Mouse (Mus musculus): Measurements from ENCODE around the gene 4930469K13Rik. TPM values are rescaled to one million over a fixed set of nuclear protein-coding genes. Genes with fewer than 3 reads are reported as not detected.

The 4930469K13Rik gene
- polyA plus RNA-seq, 1 experiment from 2014 or later: not detected

- peaks cover 19% of the 10 kb centered on the region for H3K4me1 ChIP-seq (replicated peaks)
- no peak overlapping the region for H3K4me3 ChIP-seq (replicated peaks)
- peak; percentile 63; the same call in 1 of the 2 replicates for ATAC-seq
- H3K36me3 ChIP-seq: no peaks in the 10 kb centered on the region
- WGBS: 42% methylated on average over 10 of the region's 10 CpGs
- no peaks in the 10 kb centered on the region for H3K9me3 ChIP-seq
- no peak overlapping the region for H3K4me2 ChIP-seq (replicated peaks)
- no peaks in the 10 kb centered on the region for H3K27me3 ChIP-seq
- H3K9ac ChIP-seq (replicated peaks): peak overlapping the region; percentile 36; the same call in 1 of the 2 replicates
- H3K27ac ChIP-seq: peak overlapping the region; percentile 56
These were observed 100.1 kb downstream of the 4930469K13Rik start for GRCm38 (mm10) chr11:33998244-33998643.

- H3K4me1 ChIP-seq (replicated peaks): peaks cover 23% of the 10 kb centered on the region
- no peaks in the 10 kb centered on the region for H3K27me3 ChIP-seq
- no peak overlapping the region for H3K27ac ChIP-seq
- H3K4me2 ChIP-seq (replicated peaks): 0 out of 2 replicates have a peak overlapping the region, but pooled peaks have one; percentile 17
- 65% methylated on average over 5 of the region's 5 CpGs for WGBS
- 0 out of 2 replicates have a peak overlapping the region, but pooled peaks have one; percentile 8 for H3K9ac ChIP-seq (replicated peaks)
- ATAC-seq: no peak
- H3K36me3 ChIP-seq: no peaks in the 10 kb centered on the region
- H3K4me3 ChIP-seq (replicated peaks): no peak overlapping the region
- no peaks in the 10 kb centered on the region for H3K9me3 ChIP-seq
These were observed 104.9 kb downstream of the 4930469K13Rik start for GRCm38 (mm10) chr11:33993496-33993895.

- H3K27ac ChIP-seq: no peak within 1 kb of the TSS
These were observed 105.4 kb downstream of the 4930469K13Rik start, which contains the start of gene Kcnip1 for GRCm38 (mm10) chr11:33992938-33993337. Gene Kcnip1 (minus strand): TSS chr11:33993152.

GRCm38 (mm10) chr11:33990002-33990401, 108.4 kb downstream of the 4930469K13Rik start:
- 78% methylated on average over 5 of the region's 5 CpGs for WGBS
- Histone ChIP-seq H3K27ac (no peak overlapping the region), H3K4me3 (replicated peaks) (no peak overlapping the region), H3K4me2 (replicated peaks) (no peak overlapping the region), H3K9ac (replicated peaks) (no peak overlapping the region), H3K9me3 (no peaks in the 10 kb centered on the region), H3K36me3 (no peaks in the 10 kb centered on the region), H3K27me3 (no peaks in the 10 kb centered on the region), H3K4me1 (replicated peaks) (peaks cover 13% of the 10 kb centered on the region)
- ATAC-seq: no peak

More at GRCm38 (mm10) chr11:33992938-33993337, 105.4 kb downstream of the 4930469K13Rik start, which contains the start of gene Kcnip1:
- Histone ChIP-seq H3K9me3 (no peaks in the 10 kb centered on the region), H3K4me1 (replicated peaks) (peaks cover 18% of the 10 kb centered on the region), H3K36me3 (no peaks in the 10 kb centered on the region), H3K9ac (replicated peaks) (0 out of 2 replicates have a peak within 1 kb of the TSS, but pooled peaks have one; percentile 8), H3K4me3 (replicated peaks) (no peak within 1 kb of the TSS), H3K4me2 (replicated peaks) (peak within 1 kb of the TSS; percentile 17), H3K27me3 (no peaks in the 10 kb centered on the region)
- 27% methylated on average over 12 of the region's 12 CpGs for WGBS
- ATAC-seq: peak; percentile 49

GRCm38 (mm10) chr11:33986525-33986924, 111.8 kb downstream of the 4930469K13Rik start:
- 84% methylated on average over 2 of the region's 2 CpGs for whole genome bisulfite sequencing
- Histone ChIP-seq H3K27me3 (no peaks in the 10 kb centered on the region), H3K4me2 (replicated peaks) (no peak overlapping the region), H3K27ac (no peak overlapping the region), H3K36me3 (no peaks in the 10 kb centered on the region), H3K9me3 (no peaks in the 10 kb centered on the region), H3K9ac (replicated peaks) (no peak overlapping the region), H3K4me1 (replicated peaks) (no peaks in the 10 kb centered on the region), H3K4me3 (replicated peaks) (no peak overlapping the region)
- ATAC-seq: no peak

- H3K36me3 ChIP-seq: no peaks in the 10 kb centered on the region
- H3K27me3 ChIP-seq: no peaks in the 10 kb centered on the region
- ATAC-seq: no peak
- H3K4me1 ChIP-seq (replicated peaks): no peaks in the 10 kb centered on the region
- no peak overlapping the region for H3K9ac ChIP-seq (replicated peaks)
- WGBS: 85% methylated on average over 4 of the region's 4 CpGs
- no peak overlapping the region for H3K4me3 ChIP-seq (replicated peaks)
- no peak overlapping the region for H3K4me2 ChIP-seq (replicated peaks)
- no peak overlapping the region for H3K27ac ChIP-seq
- H3K9me3 ChIP-seq: no peaks in the 10 kb centered on the region
These were observed 118.2 kb downstream of the 4930469K13Rik start for GRCm38 (mm10) chr11:33980146-33980545.

GRCm38 (mm10) chr11:33975121-33975520, 123.2 kb downstream of the 4930469K13Rik start:
- H3K27ac ChIP-seq: no peak overlapping the region
- ATAC-seq: no peak

GRCm38 (mm10) chr11:33974341-33975040, 123.9 kb downstream of the 4930469K13Rik start:
- 91% methylated on average over 14 of the region's 14 CpGs for WGBS
- Histone ChIP-seq H3K4me2 (replicated peaks) (no peak overlapping the region), H3K36me3 (no peaks in the 10 kb centered on the region), H3K27ac (no peak overlapping the region), H3K9ac (replicated peaks) (no peak overlapping the region), H3K9me3 (no peaks in the 10 kb centered on the region), H3K4me1 (replicated peaks) (no peaks in the 10 kb centered on the region), H3K4me3 (replicated peaks) (no peak overlapping the region), H3K27me3 (no peaks in the 10 kb centered on the region)
- ATAC-seq: no peak

More at GRCm38 (mm10) chr11:33975121-33975520, 123.2 kb downstream of the 4930469K13Rik start:
- Histone ChIP-seq H3K4me1 (replicated peaks) (no peaks in the 10 kb centered on the region), H3K36me3 (no peaks in the 10 kb centered on the region), H3K4me2 (replicated peaks) (no peak overlapping the region), H3K27me3 (no peaks in the 10 kb centered on the region), H3K9me3 (no peaks in the 10 kb centered on the region), H3K9ac (replicated peaks) (no peak overlapping the region), H3K4me3 (replicated peaks) (no peak overlapping the region)
- WGBS: 79% methylated on average over 2 of the region's 2 CpGs

- Histone ChIP-seq H3K4me1 (replicated peaks) (no peaks in the 10 kb centered on the region), H3K27me3 (no peaks in the 10 kb centered on the region), H3K4me3 (replicated peaks) (no peak overlapping the region), H3K27ac (no peak overlapping the region), H3K9ac (replicated peaks) (no peak overlapping the region), H3K36me3 (no peaks in the 10 kb centered on the region), H3K9me3 (no peaks in the 10 kb centered on the region), H3K4me2 (replicated peaks) (no peak overlapping the region)
- WGBS: 92% methylated on average over 7 of the region's 7 CpGs
- ATAC-seq: no peak
These were observed 126.2 kb downstream of the 4930469K13Rik start for GRCm38 (mm10) chr11:33972114-33972513.

- no peaks in the 10 kb centered on the region for H3K27me3 ChIP-seq
- 85% methylated on average over 3 of the region's 3 CpGs for WGBS
- no peaks in the 10 kb centered on the region for H3K36me3 ChIP-seq
- no peaks in the 10 kb centered on the region for H3K9me3 ChIP-seq
- H3K9ac ChIP-seq (replicated peaks): no peak overlapping the region
- no peak overlapping the region for H3K4me2 ChIP-seq (replicated peaks)
- H3K4me3 ChIP-seq (replicated peaks): no peak overlapping the region
- H3K27ac ChIP-seq: no peak overlapping the region
- H3K4me1 ChIP-seq (replicated peaks): no peaks in the 10 kb centered on the region
- no peak for ATAC-seq
These were observed 129.2 kb downstream of the 4930469K13Rik start for GRCm38 (mm10) chr11:33969199-33969598.

GRCm38 (mm10) chr11:33967708-33968107, 130.6 kb downstream of the 4930469K13Rik start:
- H3K9ac ChIP-seq (replicated peaks): no peak overlapping the region
- WGBS: 79% methylated on average over 4 of the region's 4 CpGs

GRCm38 (mm10) chr11:33965380-33965779, 133.0 kb downstream of the 4930469K13Rik start:
- H3K4me3 ChIP-seq (replicated peaks): no peak overlapping the region
- no peak for ATAC-seq
- H3K4me1 ChIP-seq (replicated peaks): 0 out of 2 replicates have a peak, but pooled peaks cover 3% of the 10 kb centered on the region
- H3K4me2 ChIP-seq (replicated peaks): no peak overlapping the region
- WGBS: 53% methylated on average over 2 of the region's 2 CpGs
- no peak overlapping the region for H3K9ac ChIP-seq (replicated peaks)
- no peak overlapping the region for H3K27ac ChIP-seq
- no peaks in the 10 kb centered on the region for H3K36me3 ChIP-seq
- no peaks in the 10 kb centered on the region for H3K27me3 ChIP-seq
- no peaks in the 10 kb centered on the region for H3K9me3 ChIP-seq

More at GRCm38 (mm10) chr11:33967708-33968107, 130.6 kb downstream of the 4930469K13Rik start:
- no peak overlapping the region for H3K4me3 ChIP-seq (replicated peaks)
- no peaks in the 10 kb centered on the region for H3K9me3 ChIP-seq
- no peak overlapping the region for H3K27ac ChIP-seq
- 0 out of 2 replicates have a peak, but pooled peaks cover 3% of the 10 kb centered on the region for H3K4me1 ChIP-seq (replicated peaks)
- H3K36me3 ChIP-seq: no peaks in the 10 kb centered on the region
- ATAC-seq: no peak
- H3K4me2 ChIP-seq (replicated peaks): no peak overlapping the region
- H3K27me3 ChIP-seq: no peaks in the 10 kb centered on the region
